8 mouse cellular contexts compared by ENCODE assay signal in genomic region chr6:71826869-71827268, GRCm38 (mm10). TPM values are rescaled to one million over a fixed set of nuclear protein-coding genes. Genes with fewer than 3 reads are reported as not detected.
DNase-seq lines count a peak whose midpoint lies in the region; ATAC-seq lines count a peak whose summit lies in the region.
"Had no signal": no experiment of that assay in that cellular context is flagged by ENCODE, and none has a peak within 500 bp of the region (broad histone marks: within the 10 kb centered on the region; RNA-seq: fewer than 3 reads in every experiment).

Gene Mrpl35 (minus strand): TSS chr6:71826969.

- H3K27me3 ChIP-seq in forebrain, embryonic 12.5 days: no peaks in the 10 kb centered on the region
- H3K27me3 ChIP-seq in hindbrain, embryonic 13.5 days: 0 out of 2 replicates have a peak, but pooled peaks cover 3% of the 10 kb centered on the region
- no peaks in the 10 kb centered on the region; the same call in 1 of the 2 replicates for H3K27me3 ChIP-seq in liver, embryonic 16.5 days (ENCODE audit: control insufficient read depth, insufficient read depth, low read depth, low read length)

- H3K36me3 ChIP-seq in forebrain, embryonic 12.5 days (replicated peaks): no peaks in the 10 kb centered on the region
- H3K36me3 ChIP-seq in hindbrain, embryonic 13.5 days: no peaks in the 10 kb centered on the region
- H3K36me3 ChIP-seq in liver, embryonic 16.5 days (ENCODE audit: control insufficient read depth, insufficient read depth): no peaks in the 10 kb centered on the region

- no peak within 1 kb of the TSS for H3K4me2 ChIP-seq in forebrain, embryonic 12.5 days
- H3K4me2 ChIP-seq in hindbrain, embryonic 13.5 days: no peak within 1 kb of the TSS
- H3K4me2 ChIP-seq in liver, embryonic 16.5 days (ENCODE audit: low read depth, low read length): no peak within 1 kb of the TSS

- H3K27ac ChIP-seq in forebrain, embryonic 12.5 days: no peak within 1 kb of the TSS
- H3K27ac ChIP-seq in hindbrain, embryonic 13.5 days: no peak within 1 kb of the TSS
- no peak within 1 kb of the TSS for H3K27ac ChIP-seq in liver, embryonic 16.5 days (ENCODE audit: low read length)

- WGBS in forebrain, embryonic 12.5 days: 55% methylated on average over 1 of the region's 1 CpGs
- 48% methylated on average over 1 of the region's 1 CpGs for WGBS in hindbrain, embryonic 13.5 days
- 23% methylated on average over 1 of the region's 1 CpGs for WGBS in liver, embryonic 16.5 days (ENCODE audit: insufficient replicate concordance)

- peaks cover 11% of the 10 kb centered on the region for H3K4me1 ChIP-seq in forebrain, embryonic 12.5 days
- H3K4me1 ChIP-seq in hindbrain, embryonic 13.5 days (replicated peaks): peaks cover 14% of the 10 kb centered on the region
- H3K4me1 ChIP-seq in liver, embryonic 16.5 days (ENCODE audit: control insufficient read depth, low read depth, low read length): peaks cover 20% of the 10 kb centered on the region

- no peak within 1 kb of the TSS for H3K9ac ChIP-seq in forebrain, embryonic 12.5 days
- H3K9ac ChIP-seq in hindbrain, embryonic 13.5 days: no peak within 1 kb of the TSS
- H3K9ac ChIP-seq in liver, embryonic 16.5 days (ENCODE audit: low read depth, low read length): no peak within 1 kb of the TSS

- no peak for DNase-seq in thymus, postnatal 0 days (ENCODE audit: low spot score)
- DNase-seq in thymus, adult 18-20 months: no peak
- no peak for DNase-seq in MN1 (ENCODE audit: low spot score)
- no peak for DNase-seq in yolk sac, embryonic 10.5 days (ENCODE audit: low spot score)

- no peak within 1 kb of the TSS for H3K4me3 ChIP-seq in forebrain, embryonic 12.5 days (replicated peaks)
- no peak within 1 kb of the TSS for H3K4me3 ChIP-seq in hindbrain, embryonic 13.5 days
- H3K4me3 ChIP-seq in liver, embryonic 16.5 days (ENCODE audit: low read depth, low read length): no peak within 1 kb of the TSS
- H3K4me3 ChIP-seq: erythroblast, embryonic 14.5 days had no signal

- no peaks in the 10 kb centered on the region for H3K9me3 ChIP-seq in forebrain, embryonic 12.5 days
- H3K9me3 ChIP-seq in hindbrain, embryonic 13.5 days: no peaks in the 10 kb centered on the region
- H3K9me3 ChIP-seq in liver, embryonic 16.5 days (replicated peaks; ENCODE audit: control insufficient read depth, low read length): no peaks in the 10 kb centered on the region

- no peak for ATAC-seq in forebrain, embryonic 12.5 days (ENCODE audit: low FRiP score)
- ATAC-seq in hindbrain, embryonic 13.5 days (ENCODE audit: low FRiP score): no peak
- ATAC-seq in liver, embryonic 16.5 days (ENCODE audit: low read depth): no peak

RNA-seq across cellular contexts. Expression of gene Mrpl35, which starts in this region (rescaled TPM):
- 87.0 and 95.4 TPM in 2 replicates for polyA plus RNA-seq in thymus, postnatal 0 days (2015; fragmentation: Nextera tagmentation; extraction: Ambion mirVana)
- polyA plus RNA-seq in forebrain, embryonic 12.5 days (2016; fragmentation: Nextera tagmentation; extraction: Ambion mirVana): 50.7 and 50.9 TPM in 2 replicates
- polyA plus RNA-seq in hindbrain, embryonic 13.5 days (2015; fragmentation: Nextera tagmentation; extraction: Ambion mirVana): 42.2 and 47.1 TPM in 2 replicates
- 51.1 and 55.0 TPM in 2 replicates for polyA plus RNA-seq in liver, embryonic 16.5 days (2015; fragmentation: Nextera tagmentation; extraction: Ambion mirVana)
